Mouse (Mus musculus) mouse embryonic stem cell (cell line): ENCODE measurements at regions not wholly inside any gene's neighbourhood (a gene's known extent, or its start where the extent isn't known, plus 50 kb on each side); places are given as distances from the start of the nearest gene placed in this dataset.

Source experiments
- in situ Hi-C, 2 experiments: fragments of 300-500 bp; cut with MboI; formaldehyde crosslinking; loops; 1 replicate in 1 of 2; 3 replicates in 1 of 2; pipeline ENCODE4 v1.14.3; 2019 to 2020; ENCODE audit warnings: low sequenced_read_pairs in 2 of 2, low pct_unique_long_range_greater_than_20kb in 1 of 2, mixed read lengths in 1 of 2; ENCODE audit not compliant: unreplicated experiment in 1 of 2

- in situ Hi-C loops = loop anchor here (5.0 to 25.0 kb wide), 3 partner anchors 306 to 1281 kb away; partner anchors contain the start of gene Vmn2r7 (in 1 of the 2)
Measured at GRCm38 (mm10) chr3:63556741-63557140, 73.1 kb upstream of the Gm34302 start.

GRCm38 (mm10) chr3:63554872-63555271, 71.2 kb upstream of the Gm34302 start:
- in situ Hi-C loops = loop anchor here (5.0 to 25.0 kb wide), 3 partner anchors 307 to 1282 kb away; partner anchors contain the start of gene Vmn2r7 (in 1 of the 2)

DNA sequence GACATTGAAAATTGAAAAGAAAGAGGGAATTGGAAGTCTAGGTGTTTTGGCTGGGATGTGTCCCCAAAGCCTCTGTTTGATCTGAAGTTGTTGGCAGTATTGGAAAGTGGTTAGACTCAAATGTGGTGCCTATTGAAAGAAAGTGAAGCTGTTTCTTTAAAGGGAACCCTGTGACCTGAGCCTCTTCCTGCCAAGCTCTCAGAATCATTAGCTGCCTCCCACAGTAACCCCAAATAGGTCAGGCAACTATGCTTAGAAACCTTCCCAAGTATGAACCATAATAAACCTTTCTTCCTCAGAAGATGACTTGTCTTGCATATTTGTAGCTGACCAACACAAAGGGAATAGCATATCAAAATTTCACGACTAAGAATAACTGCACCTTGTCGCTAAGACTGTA, 69.7 kb upstream of the Gm34302 start:
- in situ Hi-C loops = loop anchor here (25.0 kb wide), 2 partner anchors 309 to 1284 kb away; partner anchors contain the start of gene Vmn2r7 (in 1 of the 2)

DNA sequence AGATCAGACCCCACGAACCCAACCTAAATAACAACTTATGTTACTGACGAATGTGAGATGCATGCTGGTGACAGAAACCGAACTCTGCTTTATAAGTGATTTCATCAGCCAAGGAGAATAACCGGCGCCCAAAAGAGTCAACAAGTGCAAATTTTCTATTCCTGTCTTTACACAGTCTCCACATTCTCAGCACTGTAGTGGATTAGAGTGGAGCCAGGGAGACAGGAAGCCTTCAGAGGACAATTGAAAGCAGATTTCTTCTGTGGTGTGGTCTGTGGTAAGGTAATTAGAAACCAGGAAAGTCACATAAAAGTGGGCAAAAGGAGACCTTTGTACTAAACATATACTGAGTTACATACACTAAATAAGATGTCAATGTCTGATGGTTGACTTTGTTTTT, 68.0 kb upstream of the Gm34302 start:
- in situ Hi-C loops = loop anchor here (25.0 kb wide), 2 partner anchors 311 to 1286 kb away; partner anchors contain the start of gene Vmn2r7 (in 1 of the 2)

DNA sequence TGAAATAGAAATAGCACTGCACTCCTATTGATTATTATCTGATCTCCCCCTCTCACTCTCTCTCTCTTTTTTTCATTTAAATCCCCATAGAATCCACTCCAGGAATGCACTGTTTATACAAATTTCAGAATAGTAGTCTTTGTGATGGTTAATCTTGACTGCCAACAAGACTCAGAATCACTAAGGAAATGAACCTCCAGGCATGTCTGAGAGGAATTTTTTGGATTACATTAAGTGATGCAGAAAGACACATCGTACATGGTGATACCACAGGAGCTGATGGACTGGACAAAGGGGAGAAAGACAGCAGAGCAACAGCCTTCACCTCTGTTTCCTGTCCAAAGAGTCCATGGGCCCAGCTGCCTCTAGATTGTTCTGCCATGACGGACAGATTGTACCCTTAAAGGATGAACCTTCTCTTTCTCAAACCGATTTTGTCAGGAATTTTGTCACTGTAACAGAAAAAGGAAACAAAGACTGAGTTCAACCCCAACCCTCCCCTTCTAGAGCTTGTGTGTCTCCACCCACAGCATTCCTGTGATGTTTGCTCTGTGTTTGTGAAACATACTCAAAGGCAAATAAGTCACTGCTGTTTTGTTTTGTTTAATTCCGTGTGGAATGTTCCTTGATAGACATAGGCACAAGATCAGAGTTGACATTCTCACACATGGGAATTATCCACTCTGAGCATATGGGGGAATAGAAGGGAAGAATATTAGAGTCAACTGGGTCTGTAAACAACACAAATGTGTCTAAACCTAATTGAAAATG, 59.1 kb upstream of the Gm34302 start:
- in situ Hi-C loops = no loop called here

DNA sequence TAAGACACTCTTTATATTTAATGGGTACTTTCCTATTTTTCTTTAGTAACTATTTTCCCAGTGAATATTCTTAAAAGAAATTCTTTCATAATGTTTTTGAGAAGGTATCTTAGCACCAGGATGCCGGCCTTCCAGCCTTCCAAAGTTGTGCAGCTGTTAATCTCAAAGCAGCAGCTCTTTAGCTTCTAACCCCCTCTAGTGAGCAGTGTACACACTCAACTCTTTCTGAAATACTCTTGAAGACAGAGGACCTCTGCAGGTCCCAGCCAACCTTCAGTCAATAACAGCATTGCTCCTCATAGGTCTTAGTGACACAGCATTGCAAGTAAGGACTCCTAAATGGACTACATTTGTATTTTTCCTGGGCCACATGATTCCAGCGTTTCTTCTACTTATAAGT, 55.2 kb upstream of the Gm34302 start:
- in situ Hi-C loops = no loop called here

GRCm38 (mm10) chr3:63534141-63534540, 50.5 kb upstream of the Gm34302 start:
- in situ Hi-C loops = no loop called here
